Mouse (Mus musculus): Measurements from ENCODE around the gene Yjefn3. TPM values are rescaled to one million over a fixed set of nuclear protein-coding genes. Genes with fewer than 3 reads are reported as not detected.

The Yjefn3 gene
- polyA plus RNA-seq, 1 experiment from 2014 or later, result 3.8 TPM

DNA sequence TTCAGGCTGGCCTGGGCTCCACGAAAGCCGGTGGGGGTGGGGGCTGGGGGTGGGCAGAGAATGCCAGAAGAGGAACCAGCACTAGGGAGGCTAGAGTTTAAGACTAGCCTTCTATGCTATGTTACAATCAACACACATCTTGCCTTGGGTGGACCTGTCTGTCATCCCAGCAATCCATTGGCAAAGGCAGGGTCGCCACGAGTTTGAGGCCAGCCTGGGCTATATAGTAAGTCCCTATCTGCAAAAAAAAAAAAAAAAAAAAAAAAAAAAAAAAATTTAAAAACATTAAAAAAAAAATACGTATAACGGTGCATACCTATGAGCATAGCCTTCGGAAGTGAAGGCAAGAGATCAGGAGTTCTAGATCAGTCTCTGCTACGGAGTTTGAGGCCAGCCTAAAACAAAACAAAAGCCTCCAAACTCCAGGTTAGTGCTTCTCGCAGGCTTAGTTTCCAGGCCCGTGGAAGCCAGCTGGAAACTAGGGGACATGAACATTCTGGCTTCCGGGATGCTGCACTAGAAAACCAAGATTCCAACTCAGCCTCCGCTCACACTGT is 1.5 kb downstream of the Yjefn3 start:
- WGBS, result 14% methylated on average over 12 of the region's 12 CpGs
- H3K4me3 ChIP-seq (ENCODE audit: low read length), result peak overlapping the region; percentile 80
- peak overlapping the region; percentile 93 for H3K27ac ChIP-seq (ENCODE audit: low read length)
- H3K4me1 ChIP-seq (ENCODE audit: control insufficient read depth, insufficient read depth, low read length), result peaks cover 42% of the 10 kb centered on the region
- H3K9me3 ChIP-seq (ENCODE audit: control insufficient read depth, low read length), result no peaks in the 10 kb centered on the region
- no peaks in the 10 kb centered on the region for H3K27me3 ChIP-seq (replicated peaks; ENCODE audit: control insufficient read depth, insufficient read depth, low read length)
- no peaks in the 10 kb centered on the region for H3K36me3 ChIP-seq (ENCODE audit: control insufficient read depth, insufficient read depth, low read length)
- ATAC-seq, result no peak
- H3K9ac ChIP-seq (ENCODE audit: low read depth, low read length), result peak overlapping the region; percentile 87
- peak overlapping the region; percentile 98 for H3K4me2 ChIP-seq (ENCODE audit: low read depth, low read length)

DNA sequence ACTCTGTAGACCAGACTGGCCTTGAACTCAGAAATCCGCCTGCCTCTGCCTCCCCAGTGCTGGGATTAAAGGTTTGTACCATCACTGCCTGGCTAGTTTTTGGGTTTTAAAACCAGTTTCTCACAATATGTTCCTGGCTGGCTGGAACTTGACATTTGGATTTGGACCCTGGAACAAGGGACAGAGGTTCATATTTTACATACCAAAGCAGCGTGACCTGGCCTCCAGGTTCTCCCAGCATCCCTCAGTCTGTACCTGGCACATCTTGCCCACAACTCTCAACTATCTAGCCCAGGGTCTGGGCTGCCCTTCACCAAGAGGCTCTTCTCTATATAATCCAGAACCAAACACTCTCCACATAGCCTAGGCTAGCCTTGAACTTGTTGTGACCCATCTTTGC is 2.6 kb downstream of the Yjefn3 start:
- WGBS, result 93% methylated on average over 2 of the region's 2 CpGs
- H3K9me3 ChIP-seq (ENCODE audit: control insufficient read depth, low read length), result no peaks in the 10 kb centered on the region
- H3K4me2 ChIP-seq (ENCODE audit: low read depth, low read length), result no peak overlapping the region
- no peak overlapping the region for H3K9ac ChIP-seq (ENCODE audit: low read depth, low read length)
- peaks cover 42% of the 10 kb centered on the region for H3K4me1 ChIP-seq (ENCODE audit: control insufficient read depth, insufficient read depth, low read length)
- no peak for ATAC-seq
- no peaks in the 10 kb centered on the region for H3K27me3 ChIP-seq (replicated peaks; ENCODE audit: control insufficient read depth, insufficient read depth, low read length)
- no peak overlapping the region for H3K4me3 ChIP-seq (ENCODE audit: low read length)
- H3K27ac ChIP-seq (ENCODE audit: low read length), result no peak overlapping the region
- 0 out of 2 replicates have a peak, but pooled peaks cover 2% of the 10 kb centered on the region for H3K36me3 ChIP-seq (ENCODE audit: control insufficient read depth, insufficient read depth, low read length)

DNA sequence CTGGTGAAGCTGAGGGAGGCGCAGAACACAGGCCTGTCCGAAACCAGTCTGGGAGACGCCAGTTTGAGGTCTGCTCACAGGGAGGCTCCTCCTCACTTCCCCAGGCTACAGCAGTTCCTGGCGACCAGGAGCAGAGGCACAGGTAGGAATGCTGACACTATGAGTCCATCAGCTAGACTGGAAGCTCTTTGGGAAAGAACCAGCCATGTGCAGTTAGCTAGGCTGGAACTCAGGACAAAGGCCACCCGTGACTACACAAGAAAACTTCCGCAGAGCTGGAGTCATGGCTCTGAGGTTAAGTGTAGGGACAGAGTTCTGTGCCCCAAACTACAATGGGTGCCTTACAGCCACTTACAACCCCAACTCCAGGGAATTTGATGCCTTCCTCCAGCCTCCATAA is 4.7 kb downstream of the Yjefn3 start:
- Histone ChIP-seq H3K4me2 (ENCODE audit: low read depth, low read length) (no peak overlapping the region), H3K4me1 (ENCODE audit: control insufficient read depth, insufficient read depth, low read length) (peaks cover 34% of the 10 kb centered on the region), H3K27ac (ENCODE audit: low read length) (no peak overlapping the region), H3K9me3 (ENCODE audit: control insufficient read depth, low read length) (no peaks in the 10 kb centered on the region), H3K4me3 (ENCODE audit: low read length) (no peak overlapping the region), H3K9ac (ENCODE audit: low read depth, low read length) (peak overlapping the region; percentile 32; the same call in 1 of the 2 replicates), H3K27me3 (replicated peaks; ENCODE audit: control insufficient read depth, insufficient read depth, low read length) (no peaks in the 10 kb centered on the region), H3K36me3 (ENCODE audit: control insufficient read depth, insufficient read depth, low read length) (0 out of 2 replicates have a peak, but pooled peaks cover 2% of the 10 kb centered on the region)
- no peak for ATAC-seq
- WGBS, result 85% methylated on average over 6 of the region's 6 CpGs

DNA sequence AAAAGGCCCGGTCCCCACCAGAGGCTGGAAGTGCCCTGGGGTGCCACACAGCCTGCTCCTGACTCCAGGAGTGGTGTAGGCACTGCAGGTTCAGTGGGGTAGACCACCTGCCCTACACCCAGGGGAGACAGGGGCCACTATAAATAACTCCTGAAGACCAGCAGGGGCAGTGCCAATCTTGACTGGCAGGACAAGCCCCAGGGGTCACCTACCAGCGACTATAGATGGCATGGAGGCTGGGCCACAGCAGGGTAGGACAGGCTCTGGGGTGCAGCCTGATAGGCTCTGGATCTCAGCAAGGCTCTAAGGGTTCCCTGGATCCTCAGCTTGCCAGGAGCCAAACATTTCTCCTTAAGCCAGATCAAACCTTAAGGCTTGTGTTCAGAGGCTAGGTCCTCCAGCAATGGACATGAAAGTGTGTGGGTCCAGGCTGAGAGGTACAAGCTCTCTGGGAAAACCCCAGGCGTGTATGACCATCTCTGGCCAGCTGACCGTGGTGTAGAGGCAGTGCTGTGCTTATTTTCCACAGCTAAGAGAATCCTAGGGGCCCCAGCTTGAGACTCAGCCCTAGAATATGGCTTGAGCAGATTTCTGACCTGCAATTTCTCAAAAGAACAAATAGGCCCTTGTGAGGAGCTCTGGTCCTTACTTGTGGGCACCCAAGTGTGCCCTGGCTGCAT is 6.6 kb downstream of the Yjefn3 start:
- no peak overlapping the region for H3K4me3 ChIP-seq (ENCODE audit: low read length)
- 0 out of 2 replicates have a peak, but pooled peaks cover under 1% of the 10 kb centered on the region for H3K27me3 ChIP-seq (replicated peaks; ENCODE audit: control insufficient read depth, insufficient read depth, low read length)
- 76% methylated on average over 4 of the region's 4 CpGs for WGBS
- no peaks in the 10 kb centered on the region for H3K9me3 ChIP-seq (ENCODE audit: control insufficient read depth, low read length)
- no peak overlapping the region for H3K4me2 ChIP-seq (ENCODE audit: low read depth, low read length)
- peaks cover 24% of the 10 kb centered on the region for H3K4me1 ChIP-seq (ENCODE audit: control insufficient read depth, insufficient read depth, low read length)
- H3K36me3 ChIP-seq (ENCODE audit: control insufficient read depth, insufficient read depth, low read length), result 0 out of 2 replicates have a peak, but pooled peaks cover 2% of the 10 kb centered on the region
- ATAC-seq, result no peak
- peak overlapping the region; percentile 30; the same call in 1 of the 2 replicates for H3K9ac ChIP-seq (ENCODE audit: low read depth, low read length)
- no peak overlapping the region for H3K27ac ChIP-seq (ENCODE audit: low read length)

DNA sequence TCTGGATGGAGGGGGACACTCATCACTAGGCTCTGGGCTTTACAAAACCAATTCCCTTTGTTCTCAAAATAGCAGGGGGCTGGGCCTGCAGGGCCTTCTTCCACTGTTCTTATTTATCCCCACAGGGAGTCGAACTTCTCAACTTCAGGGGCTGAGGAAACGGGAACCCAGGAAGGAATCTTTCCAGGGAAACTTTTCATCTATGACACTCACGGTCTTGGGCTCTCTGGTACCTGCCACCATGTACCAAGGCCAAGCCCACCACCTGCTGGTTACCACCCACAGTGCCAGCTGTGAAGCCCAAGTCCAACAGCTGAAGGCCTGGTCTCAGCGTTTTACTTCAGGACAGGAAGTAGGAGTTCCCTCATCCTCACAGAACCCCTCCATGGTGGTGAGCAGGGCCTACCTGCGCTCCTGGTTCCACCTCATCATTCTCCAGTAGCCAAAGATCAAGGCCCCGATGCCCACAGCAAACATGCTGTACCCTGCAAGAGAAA is 7.6 kb downstream of the Yjefn3 start:
- H3K36me3 ChIP-seq (ENCODE audit: control insufficient read depth, insufficient read depth, low read length), result 0 out of 2 replicates have a peak, but pooled peaks cover 2% of the 10 kb centered on the region
- 63% methylated on average over 6 of the region's 6 CpGs for WGBS
- no peak for ATAC-seq
- no peaks in the 10 kb centered on the region for H3K9me3 ChIP-seq (ENCODE audit: control insufficient read depth, low read length)
- no peak overlapping the region for H3K4me3 ChIP-seq (ENCODE audit: low read length)
- H3K4me2 ChIP-seq (ENCODE audit: low read depth, low read length), result no peak overlapping the region
- no peak overlapping the region for H3K27ac ChIP-seq (ENCODE audit: low read length)
- H3K27me3 ChIP-seq (replicated peaks; ENCODE audit: control insufficient read depth, insufficient read depth, low read length), result peaks cover 5% of the 10 kb centered on the region
- H3K4me1 ChIP-seq (ENCODE audit: control insufficient read depth, insufficient read depth, low read length), result peaks cover 15% of the 10 kb centered on the region
- no peak overlapping the region for H3K9ac ChIP-seq (ENCODE audit: low read depth, low read length)

DNA sequence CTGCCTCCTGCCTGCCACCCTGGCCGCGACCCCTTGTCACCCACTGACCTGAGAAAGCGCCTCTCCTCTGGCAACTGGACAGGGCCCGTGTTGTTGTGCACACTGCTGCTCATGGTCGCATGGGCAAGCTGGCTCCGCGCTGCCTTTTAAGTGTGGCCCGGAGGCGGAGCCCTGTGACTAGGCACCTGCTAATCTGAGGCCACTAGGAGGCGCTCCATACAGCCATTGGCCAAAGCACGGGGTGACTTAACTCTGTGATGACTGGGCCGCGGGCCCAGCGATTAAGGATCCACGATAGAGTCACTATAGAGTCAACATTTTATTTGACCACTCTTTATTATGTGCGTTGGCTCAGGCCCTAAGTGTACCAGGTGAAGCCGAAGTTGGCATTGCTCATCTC is 8.6 kb downstream of the Yjefn3 start:
- H3K4me1 ChIP-seq (ENCODE audit: control insufficient read depth, insufficient read depth, low read length), result peaks cover 13% of the 10 kb centered on the region; the same call in 1 of the 2 replicates
- no peak overlapping the region for H3K4me3 ChIP-seq (ENCODE audit: low read length)
- WGBS, result 45% methylated on average over 17 of the region's 17 CpGs
- no peak overlapping the region for H3K27ac ChIP-seq (ENCODE audit: low read length)
- 0 out of 2 replicates have a peak, but pooled peaks cover 2% of the 10 kb centered on the region for H3K36me3 ChIP-seq (ENCODE audit: control insufficient read depth, insufficient read depth, low read length)
- H3K4me2 ChIP-seq (ENCODE audit: low read depth, low read length), result no peak overlapping the region
- ATAC-seq, result peak; percentile 21; the same call in 1 of the 2 replicates
- peaks cover 16% of the 10 kb centered on the region for H3K27me3 ChIP-seq (replicated peaks; ENCODE audit: control insufficient read depth, insufficient read depth, low read length)
- H3K9me3 ChIP-seq (ENCODE audit: control insufficient read depth, low read length), result no peaks in the 10 kb centered on the region
- H3K9ac ChIP-seq (ENCODE audit: low read depth, low read length), result no peak overlapping the region

DNA sequence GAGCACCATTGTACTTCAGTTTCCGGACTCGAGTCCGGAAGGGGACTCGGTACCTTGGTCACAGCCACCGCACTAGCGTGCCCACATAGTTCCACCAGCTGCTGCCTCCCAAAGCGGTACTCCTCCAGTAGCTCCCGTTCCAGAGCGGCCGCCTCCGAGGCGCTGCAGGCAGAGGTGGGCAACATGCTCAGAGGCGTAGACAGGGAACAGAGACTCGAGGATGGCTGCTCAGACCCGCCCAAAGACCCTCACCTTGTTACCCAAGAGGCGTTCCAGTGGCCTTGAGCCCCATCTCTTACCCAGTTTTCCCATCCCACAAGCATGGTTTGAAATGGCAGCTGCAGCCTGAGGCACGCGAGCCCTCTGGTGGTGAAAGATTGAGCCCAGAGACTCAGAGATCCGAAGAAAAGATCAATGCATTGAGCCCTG is 11.7 kb downstream of the Yjefn3 start:
- no peak for ATAC-seq
- Histone ChIP-seq H3K9ac (ENCODE audit: low read depth, low read length) (no peak overlapping the region), H3K36me3 (ENCODE audit: control insufficient read depth, insufficient read depth, low read length) (0 out of 2 replicates have a peak, but pooled peaks cover 2% of the 10 kb centered on the region), H3K4me2 (ENCODE audit: low read depth, low read length) (no peak overlapping the region), H3K27me3 (replicated peaks; ENCODE audit: control insufficient read depth, insufficient read depth, low read length) (peaks cover 46% of the 10 kb centered on the region), H3K9me3 (ENCODE audit: control insufficient read depth, low read length) (no peaks in the 10 kb centered on the region), H3K4me1 (ENCODE audit: control insufficient read depth, insufficient read depth, low read length) (peaks cover 20% of the 10 kb centered on the region), H3K27ac (ENCODE audit: low read length) (no peak overlapping the region), H3K4me3 (ENCODE audit: low read length) (no peak overlapping the region)
- WGBS, result 43% methylated on average over 19 of the region's 19 CpGs

DNA sequence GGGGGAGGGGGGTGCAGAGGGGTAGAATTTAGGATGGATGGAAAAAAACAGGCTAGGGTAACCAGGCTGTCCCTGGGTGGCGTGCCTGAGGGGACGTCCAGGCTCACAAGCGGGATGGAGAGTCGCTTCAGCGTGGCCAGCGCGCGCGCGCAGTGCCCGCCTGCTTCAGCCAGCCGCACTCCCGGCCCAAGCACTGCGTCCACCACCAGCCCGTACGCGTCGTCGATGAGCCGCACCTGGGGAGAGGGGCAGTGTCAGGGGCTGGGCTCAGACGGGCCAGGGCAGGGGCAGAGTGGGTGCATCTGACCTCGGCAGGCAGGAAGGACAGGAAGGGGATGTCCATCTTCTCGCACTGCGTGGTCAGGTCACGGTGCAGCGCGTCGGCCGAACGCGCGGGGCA is 13.6 kb downstream of the Yjefn3 start:
- H3K27me3 ChIP-seq (replicated peaks; ENCODE audit: control insufficient read depth, insufficient read depth, low read length), result peaks cover 65% of the 10 kb centered on the region
- WGBS, result 2% methylated on average over 31 of the region's 32 CpGs
- no peak overlapping the region for H3K27ac ChIP-seq (ENCODE audit: low read length)
- peaks cover 20% of the 10 kb centered on the region for H3K4me1 ChIP-seq (ENCODE audit: control insufficient read depth, insufficient read depth, low read length)
- peak; percentile 4; the same call in 1 of the 2 replicates for ATAC-seq
- peak overlapping the region; percentile 20 for H3K4me3 ChIP-seq (ENCODE audit: low read length)
- no peaks in the 10 kb centered on the region for H3K36me3 ChIP-seq (ENCODE audit: control insufficient read depth, insufficient read depth, low read length)
- no peaks in the 10 kb centered on the region for H3K9me3 ChIP-seq (ENCODE audit: control insufficient read depth, low read length)
- H3K4me2 ChIP-seq (ENCODE audit: low read depth, low read length), result peak overlapping the region; percentile 23
- H3K9ac ChIP-seq (ENCODE audit: low read depth, low read length), result peak overlapping the region; percentile 21; the same call in 1 of the 2 replicates

DNA sequence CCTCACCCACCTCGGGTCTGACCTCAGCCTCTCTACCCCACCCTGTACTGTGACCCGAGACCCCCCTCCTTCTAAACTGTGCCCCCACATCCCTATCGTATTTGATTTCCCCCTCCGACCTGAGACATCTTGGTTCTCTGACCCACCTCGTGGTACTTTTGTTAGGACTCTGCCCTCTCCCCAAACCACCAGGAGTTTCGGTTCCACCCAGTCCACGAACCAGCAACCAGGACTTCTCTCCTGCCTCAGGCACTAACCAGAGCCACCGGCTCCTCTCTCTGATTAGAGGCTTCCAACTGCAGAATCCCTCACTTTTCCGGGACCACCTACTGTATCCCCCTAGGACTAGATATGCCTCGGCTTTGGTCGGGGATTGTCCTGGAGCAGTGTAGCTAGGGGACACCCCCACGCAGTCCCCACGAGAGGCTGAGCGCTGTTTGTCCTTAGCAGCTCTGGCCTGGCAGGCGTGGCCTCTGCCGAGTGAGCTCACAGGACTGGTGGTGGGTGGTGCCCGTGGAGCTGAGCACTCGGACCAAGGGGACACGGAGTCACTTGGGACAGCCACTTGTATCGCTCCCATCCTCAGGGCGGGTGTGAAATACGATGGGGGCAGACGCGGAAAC is 14.2 kb downstream of the Yjefn3 start:
- peak overlapping the region; percentile 29 for H3K4me3 ChIP-seq (ENCODE audit: low read length)
- peaks cover 20% of the 10 kb centered on the region for H3K4me1 ChIP-seq (ENCODE audit: control insufficient read depth, insufficient read depth, low read length)
- 8% methylated on average over 24 of the region's 24 CpGs for WGBS
- H3K27ac ChIP-seq (ENCODE audit: low read length), result no peak overlapping the region
- no peak for ATAC-seq
- H3K4me2 ChIP-seq (ENCODE audit: low read depth, low read length), result peak overlapping the region; percentile 39
- no peaks in the 10 kb centered on the region for H3K36me3 ChIP-seq (ENCODE audit: control insufficient read depth, insufficient read depth, low read length)
- H3K9me3 ChIP-seq (ENCODE audit: control insufficient read depth, low read length), result no peaks in the 10 kb centered on the region
- H3K27me3 ChIP-seq (replicated peaks; ENCODE audit: control insufficient read depth, insufficient read depth, low read length), result peaks cover 70% of the 10 kb centered on the region
- H3K9ac ChIP-seq (ENCODE audit: low read depth, low read length), result 0 out of 2 replicates have a peak overlapping the region, but pooled peaks have one; percentile 21
